In genomic region chr8:69716403-69717231, GRCm38 (mm10) we compare ENCODE assay signal across 8 mouse cellular contexts. TPM values are rescaled to one million over a fixed set of nuclear protein-coding genes. Genes with fewer than 3 reads are reported as not detected.
DNase-seq lines count a peak whose midpoint lies in the region; ATAC-seq lines count a peak whose summit lies in the region.

No protein-coding gene starts in this region.

- H3K27me3 ChIP-seq in heart, embryonic 14.5 days (ENCODE audit: control insufficient read depth, insufficient read depth, low read length), result no peaks in the 10 kb centered on the region
- H3K27me3 ChIP-seq in liver, embryonic 13.5 days, result no peaks in the 10 kb centered on the region
- no peaks in the 10 kb centered on the region for H3K27me3 ChIP-seq in stomach, embryonic 16.5 days (ENCODE audit: control insufficient read depth, insufficient read depth, low read length)

- H3K36me3 ChIP-seq in heart, embryonic 14.5 days (ENCODE audit: control insufficient read depth, insufficient read depth, low read length), result peaks cover 18% of the 10 kb centered on the region
- H3K36me3 ChIP-seq in liver, embryonic 13.5 days, result peaks cover 22% of the 10 kb centered on the region
- no peaks in the 10 kb centered on the region for H3K36me3 ChIP-seq in stomach, embryonic 16.5 days (ENCODE audit: control insufficient read depth, insufficient read depth, low read length)

- WGBS in heart, embryonic 14.5 days, result under 1% methylated on average over 49 of the region's 52 CpGs
- under 1% methylated on average over 52 of the region's 52 CpGs for WGBS in liver, embryonic 13.5 days (ENCODE audit: insufficient replicate concordance)
- WGBS in stomach, embryonic 16.5 days, result under 1% methylated on average over 52 of the region's 52 CpGs

- peak overlapping the region; percentile 99 for H3K9ac ChIP-seq in heart, embryonic 14.5 days (ENCODE audit: low read length)
- H3K9ac ChIP-seq in liver, embryonic 13.5 days, result peak overlapping the region; percentile 98
- H3K9ac ChIP-seq in stomach, embryonic 16.5 days (ENCODE audit: low read length), result peak overlapping the region; percentile 100

- peak overlapping the region; percentile 100 for H3K27ac ChIP-seq in heart, embryonic 14.5 days (replicated peaks in 1 of 2; ENCODE audit: control insufficient read depth in 1 of 2, insufficient read depth in 1 of 2, low read depth in 2 of 2, low read length in 2 of 2)
- H3K27ac ChIP-seq in liver, embryonic 13.5 days, result peak overlapping the region; percentile 99
- H3K27ac ChIP-seq in stomach, embryonic 16.5 days (ENCODE audit: low read length), result peak overlapping the region; percentile 100

- ATAC-seq in CD4-positive, CD25-positive, alpha-beta regulatory T cell, adult 4 months, result peak; percentile 94
- ATAC-seq in heart, embryonic 14.5 days (ENCODE audit: insufficient number of reproducible peaks, insufficient read depth, low FRiP score, low read depth), result peak; percentile 99
- ATAC-seq in liver, embryonic 13.5 days (ENCODE audit: low read depth), result peak; percentile 97
- peak; percentile 99 for ATAC-seq in stomach, embryonic 16.5 days (ENCODE audit: insufficient read depth, low FRiP score)

- no peaks in the 10 kb centered on the region for H3K9me3 ChIP-seq in heart, embryonic 14.5 days (ENCODE audit: control insufficient read depth, low read length)
- H3K9me3 ChIP-seq in liver, embryonic 13.5 days (replicated peaks), result no peaks in the 10 kb centered on the region
- H3K9me3 ChIP-seq in stomach, embryonic 16.5 days (replicated peaks; ENCODE audit: control insufficient read depth, low read length), result no peaks in the 10 kb centered on the region

- H3K4me1 ChIP-seq in heart, embryonic 14.5 days (ENCODE audit: control insufficient read depth in 2 of 2, insufficient read depth in 2 of 2, low read length in 2 of 2), result peaks cover 7 to 14% of the 10 kb centered on the region in 2 experiments
- peaks cover 27% of the 10 kb centered on the region for H3K4me1 ChIP-seq in liver, embryonic 13.5 days (replicated peaks)
- peaks cover 14% of the 10 kb centered on the region for H3K4me1 ChIP-seq in stomach, embryonic 16.5 days (ENCODE audit: control insufficient read depth, insufficient read depth, low read length)

- peak overlapping the region; percentile 95 to 98 for H3K4me3 ChIP-seq in heart, embryonic 14.5 days (ENCODE audit: control insufficient read depth in 1 of 2, insufficient read depth in 1 of 2, low read depth in 1 of 2, low read length in 2 of 2)
- peak overlapping the region; percentile 96 for H3K4me3 ChIP-seq in liver, embryonic 13.5 days (replicated peaks)
- H3K4me3 ChIP-seq in stomach, embryonic 16.5 days (replicated peaks; ENCODE audit: low read length), result peak overlapping the region; percentile 96

- peak; percentile 98 for DNase-seq in c-Kit-negative CD71-positive TER-119-positive erythroid progenitor cells, embryonic 14.5 days (ENCODE audit: low read depth, low spot score)
- DNase-seq in fibroblast of lung, adult 2 months (ENCODE audit: low read depth), result peak; percentile 100
- DNase-seq in kidney, postnatal 14 days, result peak; percentile 97
- peak; percentile 95 for DNase-seq in liver, embryonic 13.5 days
- peak; percentile 92 for DNase-seq in neural tube, embryonic 10.5 days (ENCODE audit: extremely low spot score, low spot score)

- peak overlapping the region; percentile 69 for H3K4me2 ChIP-seq in heart, embryonic 14.5 days (ENCODE audit: low read length)
- H3K4me2 ChIP-seq in liver, embryonic 13.5 days, result peak overlapping the region; percentile 71
- H3K4me2 ChIP-seq in stomach, embryonic 16.5 days (ENCODE audit: low read depth, low read length), result peak overlapping the region; percentile 58

RNA-seq across cellular contexts. Expression of gene Zfp869, which starts 6.1 kb away (rescaled TPM):
- polyA plus RNA-seq in CD4-positive, CD25-positive, alpha-beta regulatory T cell, adult 4 months (2017; shearing (Covaris generic)), result 10 to 100 TPM; 49.1 to 73.3 TPM
- polyA plus RNA-seq in heart, embryonic 14.5 days (2014; fragmentation: Nextera tagmentation; extraction: Ambion mirVana), result 19.9 and 20.8 TPM in 2 replicates
- 12.3 and 14.0 TPM in 2 replicates for polyA plus RNA-seq in liver, embryonic 13.5 days (2015; fragmentation: Nextera tagmentation; extraction: Ambion mirVana)
- 22.8 and 28.9 TPM in 2 replicates for polyA plus RNA-seq in stomach, embryonic 16.5 days (2015; fragmentation: Nextera tagmentation; extraction: Ambion mirVana)

RNA-seq across cellular contexts. Expression of gene Zfp963, which starts 33.2 kb away (rescaled TPM):
- polyA plus RNA-seq in CD4-positive, CD25-positive, alpha-beta regulatory T cell, adult 4 months (2017; shearing (Covaris generic)), result 1 to 10 TPM; 6.8 to 8.1 TPM
- 3.7 and 4.2 TPM in 2 replicates for polyA plus RNA-seq in heart, embryonic 14.5 days (2014; fragmentation: Nextera tagmentation; extraction: Ambion mirVana)
- 2.2 and 2.3 TPM in 2 replicates for polyA plus RNA-seq in liver, embryonic 13.5 days (2015; fragmentation: Nextera tagmentation; extraction: Ambion mirVana)
- polyA plus RNA-seq in stomach, embryonic 16.5 days (2015; fragmentation: Nextera tagmentation; extraction: Ambion mirVana), result 5.3 and 5.4 TPM in 2 replicates

RNA-seq across cellular contexts. Expression of gene Gm20422, which starts 58.1 kb away (rescaled TPM):
- polyA plus RNA-seq in CD4-positive, CD25-positive, alpha-beta regulatory T cell, adult 4 months (2017; shearing (Covaris generic)), result 1 to 10 TPM; 2.1 to 3.2 TPM
- polyA plus RNA-seq in heart, embryonic 14.5 days (2014; fragmentation: Nextera tagmentation; extraction: Ambion mirVana), result 0.98 TPM in 1 of 2 replicates, not detected in the other
- 0.28 and 0.63 TPM in 2 replicates for polyA plus RNA-seq in liver, embryonic 13.5 days (2015; fragmentation: Nextera tagmentation; extraction: Ambion mirVana)
- polyA plus RNA-seq in stomach, embryonic 16.5 days (2015; fragmentation: Nextera tagmentation; extraction: Ambion mirVana), result 0.55 TPM in 1 of 2 replicates, not detected in the other

Comparison
In these comparisons a context has a peak if more than half of its experiments do, and no peak if none do; other contexts are left out.
1. Peak in every context shown above with its lines: DNase-seq, ATAC-seq, H3K4me3 ChIP-seq and H3K27ac ChIP-seq.